Mouse (Mus musculus) liver, postnatal 0 days (tissue): Measurements from ENCODE around the gene Ccdc42.

Experiments
- CTCF ChIP-seq: sonication (generic); IDR thresholded peaks from 2 replicates; pipeline ENCODE4 v1.5.1; 2016; ENCODE audit warnings: antibody characterized with exemption, low read depth
- EP300 ChIP-seq: IDR thresholded peaks from 2 replicates; pipeline ENCODE4 v1.6.1; 2016; ENCODE audit warnings: antibody characterized with exemption, low read depth, mild to moderate bottlenecking

GRCm38 (mm10) chr11:68549597-68549996 lies 37.2 kb upstream of the Ccdc42 start:
- TF ChIP-seq CTCF (peak; percentile 72), EP300 (no peak)
